Mouse (Mus musculus): ENCODE data around the gene Krtap3-2. TPM values are rescaled to one million over a fixed set of nuclear protein-coding genes. Genes with fewer than 3 reads are reported as not detected.
"Not testable (repeated sequence)": the region's sequence is repeated elsewhere in the genome, so short reads cannot be mapped to it uniquely, and the experiment has no call there.

The Krtap3-2 gene
- polyA plus RNA-seq (2012; ENCODE audit: insufficient read depth, insufficient read length, missing spikeins) = not detected in 2 replicates

DNA sequence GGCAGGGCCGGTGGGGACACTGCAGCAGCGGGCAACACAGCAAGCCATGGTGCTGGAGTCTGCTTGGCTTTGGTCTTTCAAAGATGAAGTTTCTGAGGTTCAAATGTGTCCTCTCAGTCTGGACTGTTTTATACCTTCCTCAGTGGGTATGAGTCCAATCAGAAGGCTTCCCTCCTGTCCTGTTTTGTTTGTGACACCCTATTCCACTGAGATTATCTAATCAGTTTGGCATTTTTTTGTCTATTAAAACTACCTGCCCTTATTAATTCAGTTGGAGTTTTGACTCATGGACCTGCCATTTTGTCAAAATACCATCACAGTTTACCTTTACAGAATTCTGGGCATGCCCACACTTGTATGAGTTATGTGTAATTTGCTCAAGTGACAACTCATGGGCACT lies at the start of gene Krtap3-2:
Krtap3-2 (minus strand) TSS at position 101 of the 400 bp plus-strand sequence.
- H3K4me3 ChIP-seq (ENCODE audit: insufficient read depth, low read depth, low read length) = no peak within 1 kb of the TSS
- H3K4me1 ChIP-seq (ENCODE audit: control insufficient read depth, insufficient read depth, insufficient read length, low read length) = no peaks in the 10 kb centered on the region
- H3K27ac ChIP-seq (replicated peaks; ENCODE audit: low read depth, low read length) = no peak within 1 kb of the TSS

DNA sequence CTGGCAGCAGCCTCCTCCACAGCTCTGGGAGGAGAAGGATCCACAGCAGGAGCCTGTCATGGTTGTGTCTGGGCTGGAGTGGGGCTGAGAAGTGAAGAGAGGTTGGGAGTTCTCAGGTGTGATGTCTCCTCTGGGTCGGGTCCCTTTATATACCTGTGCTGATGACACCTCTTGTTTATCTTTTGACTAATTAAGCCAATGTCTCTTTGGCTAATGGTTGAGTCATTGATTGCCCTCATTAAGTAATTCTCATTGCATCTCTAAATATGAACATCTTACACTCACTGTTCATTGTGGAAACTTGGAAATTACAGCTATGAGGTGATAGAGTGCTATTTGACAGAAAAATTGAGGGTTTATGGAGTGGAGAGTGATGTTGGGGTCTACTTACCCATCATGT lies 46.6 kb upstream of the Krtap3-2 start, which contains the start of gene Gm11938:
Gm11938 (minus strand) TSS at position 101 of the 400 bp plus-strand sequence.
- H3K4me3 ChIP-seq (ENCODE audit: insufficient read depth, low read depth, low read length); H3K4me1 ChIP-seq (ENCODE audit: control insufficient read depth, insufficient read depth, insufficient read length, low read length); H3K27ac ChIP-seq (replicated peaks; ENCODE audit: low read depth, low read length): not testable (repeated sequence)

DNA sequence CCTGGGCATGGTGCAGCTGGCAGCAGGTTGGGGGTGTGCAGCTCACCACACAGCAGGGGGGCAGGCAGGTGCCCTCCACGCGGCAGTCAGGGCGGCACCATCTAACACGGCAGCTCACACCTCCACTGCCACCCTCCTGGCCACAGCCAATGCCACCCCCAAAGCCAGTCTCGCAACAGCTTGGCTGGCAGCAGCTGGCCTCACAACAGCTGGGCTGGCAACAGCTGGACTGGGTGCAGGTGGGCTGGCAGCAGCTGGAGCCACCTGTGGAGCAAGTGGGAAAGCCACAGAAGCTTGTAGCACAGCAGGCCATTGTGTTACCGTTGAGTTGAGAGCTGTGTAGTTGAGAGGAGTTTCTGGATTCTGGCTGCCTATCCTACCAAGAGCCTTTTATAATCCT lies 41.1 kb upstream of the Krtap3-2 start, which contains the start of gene Krtap9-3:
Krtap9-3 (minus strand) TSS at position 364 of the 400 bp plus-strand sequence.
- not testable (repeated sequence) for H3K4me3 ChIP-seq (ENCODE audit: insufficient read depth, low read depth, low read length); H3K4me1 ChIP-seq (ENCODE audit: control insufficient read depth, insufficient read depth, insufficient read length, low read length); H3K27ac ChIP-seq (replicated peaks; ENCODE audit: low read depth, low read length)

DNA sequence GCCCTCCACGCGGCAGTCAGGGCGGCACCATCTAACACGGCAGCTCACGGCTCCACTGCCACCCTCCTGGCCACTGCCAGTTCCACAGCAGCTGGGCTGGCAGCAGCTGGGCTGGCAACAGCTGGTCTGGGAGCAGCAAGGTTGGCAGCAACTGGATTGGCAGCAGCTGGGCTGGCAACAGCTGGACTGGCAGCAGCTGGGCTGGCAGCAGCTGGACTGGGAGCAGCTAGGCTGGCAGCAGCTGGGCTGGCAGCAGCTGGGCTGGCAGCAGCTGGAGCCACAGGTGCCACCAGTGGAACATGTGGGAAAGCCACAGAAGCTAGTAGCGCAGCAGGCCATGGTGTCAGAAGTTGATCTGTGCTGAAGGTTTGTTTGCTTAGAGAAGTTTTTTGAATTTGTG lies 34.3 kb upstream of the Krtap3-2 start, which contains the start of gene Krtap1-3:
Krtap1-3 (minus strand) TSS at position 359 of the 400 bp plus-strand sequence.
- Histone ChIP-seq H3K4me1 (ENCODE audit: control insufficient read depth, insufficient read depth, insufficient read length, low read length) (no peaks in the 10 kb centered on the region), H3K27ac (replicated peaks; ENCODE audit: low read depth, low read length) (no peak within 1 kb of the TSS)

DNA sequence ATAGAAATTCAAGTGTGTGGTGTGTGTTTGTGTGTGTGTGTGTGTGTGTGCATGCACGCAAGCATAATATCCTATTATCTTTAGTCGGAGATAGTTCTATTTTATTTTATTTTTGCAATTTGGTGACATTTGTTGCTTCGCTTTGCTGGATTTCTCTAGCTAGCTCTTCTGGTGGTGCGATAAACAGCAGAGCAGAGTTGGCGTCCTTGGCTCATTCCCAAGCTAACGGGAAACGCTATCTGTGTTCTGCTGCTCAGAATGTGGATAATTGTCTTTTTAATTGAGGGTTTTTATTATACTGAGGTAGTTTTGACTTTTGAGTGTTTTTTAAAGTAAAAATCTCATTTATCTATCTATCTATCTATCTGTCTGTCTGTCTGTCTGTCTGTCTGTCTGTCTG lies 28.4 kb upstream of the Krtap3-2 start:
- Histone ChIP-seq H3K4me3 (ENCODE audit: insufficient read depth, low read depth, low read length) (no peak overlapping the region), H3K27ac (replicated peaks; ENCODE audit: low read depth, low read length) (no peak overlapping the region), H3K4me1 (ENCODE audit: control insufficient read depth, insufficient read depth, insufficient read length, low read length) (no peaks in the 10 kb centered on the region)

More for the DNA sequence above, 34.3 kb upstream of the Krtap3-2 start, which contains the start of gene Krtap1-3:
- H3K4me3 ChIP-seq (ENCODE audit: insufficient read depth, low read depth, low read length) = no peak within 1 kb of the TSS

DNA sequence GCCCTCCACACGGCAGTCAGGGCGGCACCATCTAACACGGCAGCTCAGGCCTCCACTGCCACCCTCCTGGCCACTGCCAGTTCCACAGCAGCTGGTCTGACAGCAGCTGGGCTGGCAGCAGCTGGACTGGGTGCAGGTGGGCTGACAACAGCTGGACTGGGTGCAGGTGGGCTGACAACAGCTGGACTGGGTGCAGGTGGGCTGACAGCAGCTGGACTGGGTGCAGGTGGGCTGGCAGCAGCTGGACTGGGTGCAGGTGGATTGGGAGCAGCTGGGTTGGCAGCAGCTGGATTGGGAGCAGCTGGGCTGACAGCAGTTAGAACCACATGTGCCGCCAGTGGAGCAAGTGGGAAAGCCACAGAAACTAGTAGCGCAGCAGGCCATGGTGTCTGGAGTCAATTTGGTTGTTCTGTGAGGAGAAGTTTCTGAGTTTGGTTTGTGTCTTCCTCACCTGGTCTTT lies 26.6 kb upstream of the Krtap3-2 start, which contains the start of gene Krtap1-4:
Krtap1-4 (minus strand) TSS at position 410 of the 460 bp plus-strand sequence.
- Histone ChIP-seq H3K4me3 (ENCODE audit: insufficient read depth, low read depth, low read length) (no peak within 1 kb of the TSS), H3K4me1 (ENCODE audit: control insufficient read depth, insufficient read depth, insufficient read length, low read length) (no peaks in the 10 kb centered on the region), H3K27ac (replicated peaks; ENCODE audit: low read depth, low read length) (no peak within 1 kb of the TSS)

DNA sequence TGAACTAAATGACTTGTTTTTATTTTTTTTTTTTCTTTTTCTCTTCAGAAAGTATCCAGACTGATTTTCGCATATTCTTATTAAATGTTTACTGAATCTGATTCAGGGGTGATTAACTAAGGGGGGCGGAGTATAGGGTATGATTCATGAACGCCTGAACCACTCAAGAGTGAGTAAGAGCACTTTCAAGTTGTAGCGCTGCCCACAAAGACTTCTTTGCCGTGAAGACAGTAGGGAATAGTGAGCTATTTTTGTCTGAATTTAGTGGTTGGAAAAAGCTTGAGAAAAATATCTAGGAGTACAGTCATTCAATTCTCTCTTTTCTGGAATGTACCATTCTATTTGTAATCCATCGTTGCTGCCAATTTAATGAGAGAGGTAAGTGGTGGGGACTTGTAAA lies 24.9 kb upstream of the Krtap3-2 start:
- Histone ChIP-seq H3K4me3 (ENCODE audit: insufficient read depth, low read depth, low read length) (no peak overlapping the region), H3K4me1 (ENCODE audit: control insufficient read depth, insufficient read depth, insufficient read length, low read length) (no peaks in the 10 kb centered on the region), H3K27ac (replicated peaks; ENCODE audit: low read depth, low read length) (no peak overlapping the region)

DNA sequence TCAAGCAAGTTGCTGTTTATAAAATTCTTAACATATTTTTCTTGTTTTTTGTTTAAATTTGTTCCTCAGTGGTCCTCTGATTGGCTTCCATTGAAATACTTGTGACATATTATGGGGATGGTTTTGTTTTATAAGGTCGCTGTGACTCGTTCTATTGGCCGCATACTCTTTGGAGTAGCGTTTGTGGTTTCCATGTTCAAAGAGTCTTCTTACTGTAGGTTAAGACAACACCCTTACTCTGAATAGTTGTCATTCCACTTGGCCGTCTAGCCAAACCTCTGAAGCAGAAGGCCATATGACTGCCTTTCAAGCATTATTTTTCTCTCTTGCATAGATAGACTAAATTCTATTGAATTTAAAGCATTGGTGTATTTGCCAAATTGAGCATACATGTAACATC lies 24.4 kb upstream of the Krtap3-2 start:
- no peaks in the 10 kb centered on the region for H3K4me1 ChIP-seq (ENCODE audit: control insufficient read depth, insufficient read depth, insufficient read length, low read length)
- H3K4me3 ChIP-seq (ENCODE audit: insufficient read depth, low read depth, low read length) = no peak overlapping the region
- H3K27ac ChIP-seq (replicated peaks; ENCODE audit: low read depth, low read length) = no peak overlapping the region

DNA sequence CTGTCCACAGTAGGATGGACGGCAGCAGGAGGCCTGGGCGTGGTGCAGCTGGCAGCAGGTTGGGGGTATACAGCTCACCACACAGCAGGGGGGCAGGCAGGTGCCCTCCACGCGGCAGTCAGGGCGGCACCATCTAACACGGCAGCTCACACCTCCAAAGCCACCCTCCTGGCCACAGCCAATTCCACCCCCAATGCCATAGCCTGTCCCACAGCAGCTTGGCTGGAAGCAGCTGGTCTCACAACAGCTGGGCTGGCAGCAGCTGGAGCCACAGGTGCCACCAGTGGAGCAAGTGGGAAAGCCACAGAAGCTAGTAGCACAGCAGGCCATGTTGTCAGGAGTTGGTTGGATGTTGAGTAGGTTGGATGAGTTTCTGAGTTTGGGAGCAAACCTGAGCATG lies 24.0 kb upstream of the Krtap3-2 start, which contains the start of gene Krtap1-5:
Krtap1-5 (minus strand) TSS at position 381 of the 400 bp plus-strand sequence.
- Histone ChIP-seq H3K27ac (replicated peaks; ENCODE audit: low read depth, low read length) (no peak within 1 kb of the TSS), H3K4me1 (ENCODE audit: control insufficient read depth, insufficient read depth, insufficient read length, low read length) (no peaks in the 10 kb centered on the region), H3K4me3 (ENCODE audit: insufficient read depth, low read depth, low read length) (no peak within 1 kb of the TSS)

DNA sequence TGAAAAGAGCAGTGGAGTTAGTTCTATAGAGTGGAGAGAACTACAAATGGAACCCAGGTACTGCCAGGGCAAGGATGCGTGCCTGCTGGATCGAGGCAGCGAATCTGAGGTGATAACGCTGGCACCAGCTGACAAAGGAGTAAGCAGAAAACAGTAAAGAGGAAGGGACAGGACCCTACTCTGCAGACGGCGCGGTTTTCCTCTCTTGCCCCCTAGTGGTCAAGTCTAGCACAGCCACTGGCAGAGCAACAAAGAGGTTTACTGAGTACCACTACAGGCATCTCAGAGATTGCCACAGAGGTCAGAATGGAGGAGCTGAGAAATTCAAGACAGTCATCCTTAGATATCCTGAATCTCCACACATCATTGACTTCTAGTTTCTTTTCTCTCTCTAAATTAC lies 17.5 kb upstream of the Krtap3-2 start:
- H3K27ac ChIP-seq (replicated peaks; ENCODE audit: low read depth, low read length) = no peak overlapping the region
- no peaks in the 10 kb centered on the region for H3K4me1 ChIP-seq (ENCODE audit: control insufficient read depth, insufficient read depth, insufficient read length, low read length)
- H3K4me3 ChIP-seq (ENCODE audit: insufficient read depth, low read depth, low read length) = no peak overlapping the region

DNA sequence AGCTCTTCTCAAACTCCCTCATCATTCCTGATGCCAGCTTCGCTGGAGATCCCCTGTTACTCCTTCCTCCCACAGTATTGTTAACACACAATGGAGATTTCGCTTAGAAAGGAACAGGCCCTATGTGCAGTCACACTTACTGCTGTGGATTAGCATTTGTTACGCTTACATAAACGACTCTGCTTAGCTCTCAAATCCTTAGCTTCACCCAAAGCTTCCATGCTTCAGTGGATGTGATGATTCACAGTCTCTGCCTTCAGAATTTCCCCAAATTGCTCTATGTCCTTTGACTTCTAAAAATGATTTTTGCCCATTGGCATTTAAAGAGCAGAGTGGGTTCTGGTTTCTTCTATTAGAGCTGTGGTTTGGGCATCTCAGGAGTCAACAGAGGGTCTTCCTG lies 16.5 kb upstream of the Krtap3-2 start:
- Histone ChIP-seq H3K4me1 (ENCODE audit: control insufficient read depth, insufficient read depth, insufficient read length, low read length) (no peaks in the 10 kb centered on the region), H3K4me3 (ENCODE audit: insufficient read depth, low read depth, low read length) (no peak overlapping the region), H3K27ac (replicated peaks; ENCODE audit: low read depth, low read length) (no peak overlapping the region)

DNA sequence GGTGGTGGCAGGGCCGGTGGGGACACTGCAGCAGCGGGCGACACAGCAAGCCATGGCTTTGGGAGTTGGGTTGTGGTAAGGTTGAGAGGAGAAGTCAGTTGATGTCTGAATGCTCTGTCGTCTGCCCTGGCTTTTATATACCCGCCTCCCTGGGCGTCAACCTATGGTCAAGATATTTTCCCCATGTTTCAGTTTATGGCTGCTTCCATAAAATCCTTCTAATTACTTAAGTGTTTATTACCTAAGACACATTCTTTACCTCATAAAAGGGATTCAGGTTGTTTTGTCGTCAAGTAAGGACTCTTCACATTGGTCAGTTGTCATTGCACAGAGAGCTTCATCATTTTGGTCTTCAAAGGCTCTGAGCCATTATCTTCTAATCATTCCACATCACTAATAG lies 9.9 kb upstream of the Krtap3-2 start, which contains the start of gene Krtap3-1:
Krtap3-1 (minus strand) TSS at position 101 of the 400 bp plus-strand sequence.
- no peak within 1 kb of the TSS for H3K27ac ChIP-seq (replicated peaks; ENCODE audit: low read depth, low read length)
- H3K4me3 ChIP-seq (ENCODE audit: insufficient read depth, low read depth, low read length) = no peak within 1 kb of the TSS
- no peaks in the 10 kb centered on the region for H3K4me1 ChIP-seq (ENCODE audit: control insufficient read depth, insufficient read depth, insufficient read length, low read length)

DNA sequence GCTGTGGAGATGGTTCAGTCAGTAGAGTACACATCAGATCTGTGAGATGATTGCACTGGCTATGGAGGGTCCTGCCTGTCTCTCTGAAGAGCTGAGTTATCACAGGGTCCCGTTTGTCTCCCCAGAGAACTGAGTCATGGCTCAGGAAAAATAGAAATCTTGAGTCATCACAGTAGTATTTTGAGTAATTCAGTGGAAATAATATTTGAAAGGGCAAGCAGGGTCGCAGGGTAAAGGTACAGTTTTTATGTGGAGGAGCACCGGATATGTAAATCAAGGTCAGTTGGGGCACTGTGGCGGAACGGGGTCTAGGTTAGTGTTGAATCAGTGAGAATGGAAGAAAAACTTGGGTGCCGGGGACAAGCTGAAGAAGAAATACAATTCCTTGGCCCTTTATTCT lies 5.9 kb upstream of the Krtap3-2 start:
- Histone ChIP-seq H3K4me3 (ENCODE audit: insufficient read depth, low read depth, low read length) (no peak overlapping the region), H3K27ac (replicated peaks; ENCODE audit: low read depth, low read length) (no peak overlapping the region), H3K4me1 (ENCODE audit: control insufficient read depth, insufficient read depth, insufficient read length, low read length) (no peaks in the 10 kb centered on the region)

DNA sequence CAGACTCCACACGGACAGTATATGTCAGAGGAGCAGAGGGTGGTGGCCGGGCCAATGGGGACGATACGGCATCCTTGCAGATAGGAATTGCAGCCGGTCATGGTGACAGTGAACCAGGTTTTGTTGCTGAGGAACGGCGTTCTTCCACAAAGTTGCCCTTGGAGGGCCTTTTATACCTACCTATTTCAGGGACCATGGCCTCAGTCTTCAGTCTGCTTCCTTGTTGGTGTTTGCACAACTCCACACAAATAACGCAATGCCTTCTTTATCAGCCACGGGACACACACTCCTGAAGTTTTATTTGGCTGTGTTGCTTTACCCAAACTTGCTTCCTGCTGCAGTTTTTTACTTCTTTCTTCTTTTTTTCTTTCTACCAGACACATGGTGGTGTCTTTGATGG lies 2.7 kb upstream of the Krtap3-2 start, which contains the start of gene Gm11939:
Gm11939 (minus strand) TSS at position 101 of the 400 bp plus-strand sequence.
- H3K4me1 ChIP-seq (ENCODE audit: control insufficient read depth, insufficient read depth, insufficient read length, low read length) = no peaks in the 10 kb centered on the region
- no peak within 1 kb of the TSS for H3K4me3 ChIP-seq (ENCODE audit: insufficient read depth, low read depth, low read length)
- no peak within 1 kb of the TSS for H3K27ac ChIP-seq (replicated peaks; ENCODE audit: low read depth, low read length)

DNA sequence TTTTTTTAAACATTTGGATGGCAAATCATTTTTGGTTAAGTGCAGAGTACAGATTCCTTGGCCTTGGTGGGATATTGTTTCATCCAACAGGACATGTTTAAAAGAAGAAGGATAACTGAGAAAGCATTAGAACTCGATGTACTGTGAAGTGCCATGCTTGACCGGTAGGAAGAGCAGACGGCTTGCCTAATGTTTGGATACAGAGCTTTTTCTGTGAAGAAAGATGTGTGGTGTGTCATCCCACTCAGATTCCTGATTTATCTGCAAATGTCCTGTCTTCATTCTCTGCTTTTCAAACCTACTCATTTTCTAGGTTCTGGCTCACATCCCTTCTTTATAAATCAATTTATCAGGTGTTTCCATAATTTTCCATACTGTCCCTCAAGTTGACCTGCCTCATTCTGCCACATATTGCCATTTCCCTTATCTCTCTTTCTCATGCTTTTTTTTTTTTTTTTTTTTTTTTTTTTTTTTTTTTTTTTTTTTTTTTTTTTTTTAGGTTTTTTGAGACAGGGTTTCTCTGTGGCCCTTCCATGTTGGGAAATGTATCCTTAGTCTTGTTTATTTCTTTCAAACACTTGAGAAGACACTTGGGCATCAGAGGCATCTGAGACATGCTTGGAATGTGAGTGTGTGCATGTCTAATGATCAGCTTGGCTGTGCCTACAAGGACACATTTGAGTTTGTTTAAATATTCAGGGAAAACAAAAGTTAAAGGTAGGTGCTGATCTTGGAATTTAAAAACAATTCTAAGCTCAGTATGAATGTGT lies 1.5 kb upstream of the Krtap3-2 start:
- no peak overlapping the region for H3K27ac ChIP-seq (replicated peaks; ENCODE audit: low read depth, low read length)
- H3K4me1 ChIP-seq (ENCODE audit: control insufficient read depth, insufficient read depth, insufficient read length, low read length) = no peaks in the 10 kb centered on the region
- H3K4me3 ChIP-seq (ENCODE audit: insufficient read depth, low read depth, low read length) = no peak overlapping the region
